Mouse (Mus musculus): ENCODE results near the gene Klc1. TPM values are rescaled to one million over a fixed set of nuclear protein-coding genes. Genes with fewer than 3 reads are reported as not detected.

Gene Klc1
- polyA plus RNA-seq, 1 experiment: 116 TPM

DNA sequence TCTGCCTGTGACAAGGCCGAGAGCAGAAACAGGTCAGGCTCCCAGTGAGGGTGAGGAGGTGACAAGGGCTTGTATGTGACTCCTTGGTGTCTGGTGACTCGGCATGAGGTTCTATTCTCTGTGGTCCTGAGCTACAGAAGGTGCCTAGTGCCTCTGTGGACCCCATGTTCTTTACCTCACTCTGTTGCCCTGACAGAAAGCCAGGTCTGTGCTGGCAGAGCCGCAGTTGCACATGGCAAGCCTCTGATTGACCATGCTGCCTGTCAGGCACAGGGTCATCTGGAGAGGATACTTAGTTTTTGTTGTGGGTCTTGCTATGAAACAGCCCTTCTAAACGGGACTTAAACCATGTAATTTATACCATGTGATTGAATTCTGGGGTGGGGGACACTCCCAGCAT lies 63.3 kb downstream of the Klc1 start:
- TF ChIP-seq MYOG (IDR thresholded peaks at IDR 0.05; ENCODE audit: control insufficient read depth, extremely low read depth, insufficient read length) (no peak), CEBPB (IDR thresholded peaks at IDR 0.05; ENCODE audit: low read depth) (no peak), FOSL1 (IDR thresholded peaks at IDR 0.05; ENCODE audit: insufficient read depth, low read length, poor library complexity, severe bottlenecking) (no peak), MYOD1 (IDR thresholded peaks at IDR 0.05; ENCODE audit: control insufficient read depth, insufficient read length, low read depth) (no peak), USF1 (IDR thresholded peaks at IDR 0.05; ENCODE audit: low read depth) (no peak), MAX (IDR thresholded peaks at IDR 0.05) (no peak), CTCF (IDR thresholded peaks at IDR 0.05; ENCODE audit: control insufficient read depth, insufficient read depth, insufficient read length) (no peak)
- H3K79me2 ChIP-seq (ENCODE audit: control insufficient read depth, insufficient read depth): peaks cover 7% of the 10 kb centered on the region
- H3ac ChIP-seq (ENCODE audit: control insufficient read depth, insufficient read length, low read depth): no peak overlapping the region
- H3K27me3 ChIP-seq (ENCODE audit: control insufficient read depth, insufficient read depth, insufficient read length): no peaks in the 10 kb centered on the region
- no peak overlapping the region for H3K4me3 ChIP-seq (ENCODE audit: insufficient read depth, poor library complexity, severe bottlenecking)
- H3K36me3 ChIP-seq (ENCODE audit: control insufficient read depth, insufficient read depth): peaks cover 32% of the 10 kb centered on the region
- peaks cover 3% of the 10 kb centered on the region for H3K79me3 ChIP-seq (ENCODE audit: low read depth)

DNA sequence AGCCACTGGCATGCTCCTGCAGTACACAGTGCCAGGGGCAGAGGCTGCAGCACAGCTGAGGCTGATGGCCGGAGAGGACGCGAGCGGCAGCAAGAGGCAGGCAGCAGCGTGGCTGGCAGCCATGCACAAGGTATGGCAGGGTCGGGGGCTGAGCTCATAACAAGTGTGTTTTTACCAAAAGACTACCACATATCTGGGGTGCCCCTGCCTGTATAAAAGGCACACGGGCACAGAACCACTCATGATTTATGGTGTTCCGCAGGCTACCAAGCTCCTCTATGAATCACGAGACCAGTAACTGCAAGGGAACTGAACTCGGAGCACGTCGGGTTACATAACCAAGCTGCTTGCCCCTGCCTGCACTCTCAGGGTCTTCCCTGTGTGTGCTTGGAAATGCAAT lies 68.9 kb downstream of the Klc1 start:
- no peak overlapping the region for H3K4me3 ChIP-seq (ENCODE audit: insufficient read depth, poor library complexity, severe bottlenecking)
- H3K36me3 ChIP-seq (ENCODE audit: control insufficient read depth, insufficient read depth): peaks cover 50% of the 10 kb centered on the region
- no peaks in the 10 kb centered on the region for H3K79me3 ChIP-seq (ENCODE audit: low read depth)
- TF ChIP-seq CTCF (IDR thresholded peaks at IDR 0.05; ENCODE audit: control insufficient read depth, insufficient read depth, insufficient read length): no peak
- TF ChIP-seq MYOD1 (IDR thresholded peaks at IDR 0.05; ENCODE audit: control insufficient read depth, insufficient read length, low read depth): no peak
- no peak for TF ChIP-seq USF1 (IDR thresholded peaks at IDR 0.05; ENCODE audit: low read depth)
- TF ChIP-seq CEBPB (IDR thresholded peaks at IDR 0.05; ENCODE audit: low read depth): no peak
- TF ChIP-seq MYOG (IDR thresholded peaks at IDR 0.05; ENCODE audit: control insufficient read depth, extremely low read depth, insufficient read length): no peak
- no peak for TF ChIP-seq MAX (IDR thresholded peaks at IDR 0.05)
- TF ChIP-seq FOSL1 (IDR thresholded peaks at IDR 0.05; ENCODE audit: insufficient read depth, low read length, poor library complexity, severe bottlenecking): no peak
- no peaks in the 10 kb centered on the region for H3K79me2 ChIP-seq (ENCODE audit: control insufficient read depth, insufficient read depth)
- no peak overlapping the region for H3ac ChIP-seq (ENCODE audit: control insufficient read depth, insufficient read length, low read depth)
- H3K27me3 ChIP-seq (ENCODE audit: control insufficient read depth, insufficient read depth, insufficient read length): no peaks in the 10 kb centered on the region

DNA sequence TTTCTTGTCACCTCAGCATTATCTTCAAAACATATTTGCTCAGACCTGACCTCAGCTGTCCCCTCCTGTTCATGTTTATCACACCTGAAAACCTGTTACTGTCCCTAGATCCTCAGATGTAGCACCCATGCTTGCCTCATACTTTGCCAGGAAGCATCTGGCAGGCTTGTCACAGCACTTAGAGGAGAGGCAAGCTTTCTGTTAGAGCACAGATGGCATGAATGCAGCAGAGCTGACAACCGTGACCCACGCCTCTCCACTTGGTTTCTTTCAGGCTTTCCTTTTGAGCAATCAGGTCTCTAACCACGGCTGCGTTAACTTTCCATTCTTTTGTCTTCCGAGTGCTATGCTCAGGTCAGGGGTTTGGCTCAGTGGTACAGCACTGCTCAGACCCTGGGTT lies 70.8 kb downstream of the Klc1 start:
- H3K36me3 ChIP-seq (ENCODE audit: control insufficient read depth, insufficient read depth): peaks cover 40% of the 10 kb centered on the region
- H3K79me2 ChIP-seq (ENCODE audit: control insufficient read depth, insufficient read depth): no peaks in the 10 kb centered on the region
- no peak overlapping the region for H3ac ChIP-seq (ENCODE audit: control insufficient read depth, insufficient read length, low read depth)
- H3K27me3 ChIP-seq (ENCODE audit: control insufficient read depth, insufficient read depth, insufficient read length): no peaks in the 10 kb centered on the region
- TF ChIP-seq MYOD1 (IDR thresholded peaks at IDR 0.05; ENCODE audit: control insufficient read depth, insufficient read length, low read depth): no peak
- TF ChIP-seq CTCF (IDR thresholded peaks at IDR 0.05; ENCODE audit: control insufficient read depth, insufficient read depth, insufficient read length): no peak
- no peak for TF ChIP-seq USF1 (IDR thresholded peaks at IDR 0.05; ENCODE audit: low read depth)
- no peak for TF ChIP-seq CEBPB (IDR thresholded peaks at IDR 0.05; ENCODE audit: low read depth)
- TF ChIP-seq MYOG (IDR thresholded peaks at IDR 0.05; ENCODE audit: control insufficient read depth, extremely low read depth, insufficient read length): no peak
- no peak for TF ChIP-seq MAX (IDR thresholded peaks at IDR 0.05)
- TF ChIP-seq FOSL1 (IDR thresholded peaks at IDR 0.05; ENCODE audit: insufficient read depth, low read length, poor library complexity, severe bottlenecking): no peak
- no peaks in the 10 kb centered on the region for H3K79me3 ChIP-seq (ENCODE audit: low read depth)
- H3K4me3 ChIP-seq (ENCODE audit: insufficient read depth, poor library complexity, severe bottlenecking): no peak overlapping the region

DNA sequence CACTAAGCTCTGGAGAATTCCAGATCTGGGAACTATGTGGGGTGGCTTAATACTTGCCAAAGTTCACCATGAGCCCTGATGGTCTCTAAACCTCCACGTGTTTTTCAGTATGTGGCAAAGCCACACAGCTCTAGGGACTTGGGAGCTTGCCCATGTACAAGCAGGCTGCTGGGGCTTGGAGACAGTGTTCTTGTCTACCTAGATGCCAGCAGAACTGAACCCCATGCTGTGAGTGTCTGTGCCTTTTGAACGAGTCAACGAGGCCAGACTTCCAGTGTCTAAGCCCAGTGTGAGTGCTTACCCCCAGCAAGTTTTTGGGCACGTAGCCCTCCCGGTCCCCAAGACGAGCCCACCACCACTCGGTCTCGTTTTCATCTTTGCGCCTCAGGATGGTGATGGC lies 71.3 kb downstream of the Klc1 start:
- no peak overlapping the region for H3K4me3 ChIP-seq (ENCODE audit: insufficient read depth, poor library complexity, severe bottlenecking)
- no peaks in the 10 kb centered on the region for H3K79me3 ChIP-seq (ENCODE audit: low read depth)
- peaks cover 36% of the 10 kb centered on the region for H3K36me3 ChIP-seq (ENCODE audit: control insufficient read depth, insufficient read depth)

DNA sequence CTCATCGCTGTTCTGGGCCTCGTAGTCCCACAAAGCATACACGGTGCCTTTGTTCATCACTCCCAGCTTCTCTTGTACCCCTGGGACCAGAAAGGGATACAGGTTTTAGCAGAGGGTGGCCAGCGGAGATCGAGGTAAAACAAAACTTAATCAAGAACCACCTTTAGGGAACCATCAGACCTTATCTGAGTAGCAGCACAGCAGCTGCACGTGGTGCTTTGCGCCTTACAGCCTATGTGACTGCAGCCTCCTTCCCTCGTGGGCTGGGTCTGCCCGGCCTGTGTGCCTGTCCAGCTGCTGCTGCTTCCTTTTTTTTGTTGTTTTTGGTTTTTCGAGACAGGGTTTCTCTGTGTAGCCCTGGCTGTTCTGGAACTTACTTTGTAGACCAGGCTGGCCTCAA lies 71.7 kb downstream of the Klc1 start:
- no peaks in the 10 kb centered on the region for H3K27me3 ChIP-seq (ENCODE audit: control insufficient read depth, insufficient read depth, insufficient read length)
- no peak for TF ChIP-seq MYOG (IDR thresholded peaks at IDR 0.05; ENCODE audit: control insufficient read depth, extremely low read depth, insufficient read length)
- no peak for TF ChIP-seq MAX (IDR thresholded peaks at IDR 0.05)
- no peak for TF ChIP-seq USF1 (IDR thresholded peaks at IDR 0.05; ENCODE audit: low read depth)
- no peak for TF ChIP-seq FOSL1 (IDR thresholded peaks at IDR 0.05; ENCODE audit: insufficient read depth, low read length, poor library complexity, severe bottlenecking)
- TF ChIP-seq MYOD1 (IDR thresholded peaks at IDR 0.05; ENCODE audit: control insufficient read depth, insufficient read length, low read depth): no peak
- no peak for TF ChIP-seq CTCF (IDR thresholded peaks at IDR 0.05; ENCODE audit: control insufficient read depth, insufficient read depth, insufficient read length)
- TF ChIP-seq CEBPB (IDR thresholded peaks at IDR 0.05; ENCODE audit: low read depth): no peak
- peaks cover 32% of the 10 kb centered on the region for H3K36me3 ChIP-seq (ENCODE audit: control insufficient read depth, insufficient read depth)
- H3K79me2 ChIP-seq (ENCODE audit: control insufficient read depth, insufficient read depth): no peaks in the 10 kb centered on the region
- no peak overlapping the region for H3K4me3 ChIP-seq (ENCODE audit: insufficient read depth, poor library complexity, severe bottlenecking)
- H3ac ChIP-seq (ENCODE audit: control insufficient read depth, insufficient read length, low read depth): no peak overlapping the region
- H3K79me3 ChIP-seq (ENCODE audit: low read depth): no peaks in the 10 kb centered on the region

More for the DNA sequence above, 71.3 kb downstream of the Klc1 start:
- TF ChIP-seq CEBPB (IDR thresholded peaks at IDR 0.05; ENCODE audit: low read depth) (no peak), MAX (IDR thresholded peaks at IDR 0.05) (no peak), CTCF (IDR thresholded peaks at IDR 0.05; ENCODE audit: control insufficient read depth, insufficient read depth, insufficient read length) (no peak), USF1 (IDR thresholded peaks at IDR 0.05; ENCODE audit: low read depth) (no peak), FOSL1 (IDR thresholded peaks at IDR 0.05; ENCODE audit: insufficient read depth, low read length, poor library complexity, severe bottlenecking) (no peak), MYOD1 (IDR thresholded peaks at IDR 0.05; ENCODE audit: control insufficient read depth, insufficient read length, low read depth) (no peak), MYOG (IDR thresholded peaks at IDR 0.05; ENCODE audit: control insufficient read depth, extremely low read depth, insufficient read length) (no peak)
- Histone ChIP-seq H3K27me3 (ENCODE audit: control insufficient read depth, insufficient read depth, insufficient read length) (no peaks in the 10 kb centered on the region), H3K79me2 (ENCODE audit: control insufficient read depth, insufficient read depth) (no peaks in the 10 kb centered on the region), H3ac (ENCODE audit: control insufficient read depth, insufficient read length, low read depth) (no peak overlapping the region)

DNA sequence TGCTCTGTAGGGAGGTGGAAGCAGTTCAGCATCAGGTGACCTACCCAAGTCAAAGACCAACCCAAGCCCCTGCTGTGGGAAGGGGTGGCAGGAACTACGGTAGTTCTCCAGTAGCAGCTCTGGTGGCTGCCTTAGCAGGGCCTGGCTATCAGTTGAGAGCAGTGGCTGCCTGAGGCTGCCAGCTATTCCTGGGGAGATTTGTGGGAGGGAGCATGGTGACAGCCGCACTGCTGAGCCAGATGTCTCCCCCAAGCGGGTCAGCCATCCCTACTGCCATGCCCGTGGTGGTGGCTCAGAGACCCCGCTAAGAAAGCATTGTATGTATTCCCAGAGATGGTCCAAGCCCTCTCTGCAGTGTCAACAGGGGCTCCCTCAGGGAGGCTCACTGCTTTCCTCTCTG lies 74.0 kb downstream of the Klc1 start:
- no peaks in the 10 kb centered on the region for H3K27me3 ChIP-seq (ENCODE audit: control insufficient read depth, insufficient read depth, insufficient read length)
- H3ac ChIP-seq (ENCODE audit: control insufficient read depth, insufficient read length, low read depth): no peak overlapping the region
- peaks cover 21% of the 10 kb centered on the region for H3K36me3 ChIP-seq (ENCODE audit: control insufficient read depth, insufficient read depth)
- TF ChIP-seq USF1 (IDR thresholded peaks at IDR 0.05; ENCODE audit: low read depth): no peak
- no peak for TF ChIP-seq MYOD1 (IDR thresholded peaks at IDR 0.05; ENCODE audit: control insufficient read depth, insufficient read length, low read depth)
- no peak for TF ChIP-seq MAX (IDR thresholded peaks at IDR 0.05)
- TF ChIP-seq FOSL1 (IDR thresholded peaks at IDR 0.05; ENCODE audit: insufficient read depth, low read length, poor library complexity, severe bottlenecking): no peak
- TF ChIP-seq MYOG (IDR thresholded peaks at IDR 0.05; ENCODE audit: control insufficient read depth, extremely low read depth, insufficient read length): no peak
- TF ChIP-seq CEBPB (IDR thresholded peaks at IDR 0.05; ENCODE audit: low read depth): no peak
- TF ChIP-seq CTCF (IDR thresholded peaks at IDR 0.05; ENCODE audit: control insufficient read depth, insufficient read depth, insufficient read length): no peak
- no peaks in the 10 kb centered on the region for H3K79me2 ChIP-seq (ENCODE audit: control insufficient read depth, insufficient read depth)
- no peak overlapping the region for H3K4me3 ChIP-seq (ENCODE audit: insufficient read depth, poor library complexity, severe bottlenecking)
- no peaks in the 10 kb centered on the region for H3K79me3 ChIP-seq (ENCODE audit: low read depth)
